Mouse (Mus musculus) liver, embryonic 13.5 days (tissue): ENCODE results near the gene Kcnk7. TPM values are rescaled to one million over a fixed set of nuclear protein-coding genes. Genes with fewer than 3 reads are reported as not detected.

Source experiments
- ATAC-seq: fragments of 200-750 bp; cut with Nextera tagmentation; 2 replicates; pipeline ENCODE4 v1.8.0; 2017; ENCODE audit warnings: low read depth, mild to moderate bottlenecking, moderate number of reproducible peaks, moderate library complexity
- DNase-seq: peaks from one replicate; pipeline ENCODE4 v3.0.0; 2022
- H3K27ac ChIP-seq: fragments of 300-500 bp; sonication (generic); 2 replicates; pipeline ENCODE4 v1.5.1; 2015; ENCODE audit warnings: moderate library complexity, mild to moderate bottlenecking, inconsistent platforms
- H3K27me3 ChIP-seq: fragments of 300-500 bp; sonication (generic); 2 replicates; pipeline ENCODE4 v1.6.1; 2015; ENCODE audit warnings: mild to moderate bottlenecking, inconsistent platforms
- H3K36me3 ChIP-seq: fragments of 300-500 bp; sonication (generic); 2 replicates; pipeline ENCODE4 v1.6.1; 2015; ENCODE audit warnings: mild to moderate bottlenecking, inconsistent platforms
- H3K4me1 ChIP-seq: fragments of 300-500 bp; sonication (generic); replicated peaks from 2 replicates; pipeline ENCODE4 v1.6.1; 2015; ENCODE audit warnings: inconsistent platforms
- H3K4me2 ChIP-seq: fragments of 300-500 bp; sonication (generic); 2 replicates; pipeline ENCODE4 v1.6.1; 2015; ENCODE audit warnings: inconsistent platforms, mild to moderate bottlenecking, moderate library complexity
- H3K4me3 ChIP-seq: fragments of 300-500 bp; sonication (generic); replicated peaks from 2 replicates; pipeline ENCODE4 v1.5.1; 2015; ENCODE audit warnings: mild to moderate bottlenecking, inconsistent platforms
- H3K9ac ChIP-seq: fragments of 300-500 bp; sonication (generic); 2 replicates; pipeline ENCODE4 v1.6.1; 2015; ENCODE audit warnings: mild to moderate bottlenecking, inconsistent platforms
- H3K9me3 ChIP-seq: fragments of 300-500 bp; sonication (generic); replicated peaks from 2 replicates; pipeline ENCODE4 v1.6.1; 2016; ENCODE audit warnings: inconsistent platforms
- WGBS: fragments of 180-500 bp; shearing (Covaris S2); methylation state at CpG from one replicate; pipeline ENCODE4 v1.1.7; 2015; ENCODE audit not compliant: insufficient replicate concordance; 5-methylcytosine and 5-hydroxymethylcytosine counted together
- microRNA-seq: library from miRNA; unstranded; fragments of <30 nt; microRNA quantifications from one replicate; pipeline ENCODE4, GENCODE M21; 2016
- polyA plus RNA-seq: library from polyadenylated mRNA; unstranded; fragments of >200 nt; fragmentation: Nextera tagmentation; extraction: Ambion mirVana; gene quantifications from 2 replicates; pipeline ENCODE4 v1.2.1, GENCODE M21; 2015

Gene Kcnk7
- polyA plus RNA-seq, 1 experiment from 2014 or later, result 0.46 TPM

DNA sequence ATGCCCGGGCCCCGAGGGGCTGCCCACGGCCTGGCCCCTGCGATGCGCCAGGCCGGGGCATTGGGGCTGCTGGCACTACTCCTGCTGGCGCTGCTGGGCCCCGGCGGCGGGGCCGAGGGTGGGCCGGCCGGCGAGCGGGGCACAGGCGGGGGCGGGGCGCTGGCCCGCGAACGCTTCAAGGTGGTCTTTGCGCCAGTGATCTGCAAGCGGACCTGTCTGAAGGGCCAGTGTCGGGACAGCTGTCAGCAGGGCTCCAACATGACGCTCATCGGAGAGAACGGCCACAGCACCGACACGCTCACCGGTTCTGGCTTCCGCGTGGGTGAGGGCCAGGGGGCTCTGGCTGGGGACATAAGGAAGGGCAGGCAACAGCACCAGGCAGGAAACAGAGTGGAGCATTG, 38.1 kb downstream of the Kcnk7 start:
- no peaks in the 10 kb centered on the region for H3K36me3 ChIP-seq
- H3K9me3 ChIP-seq, result no peaks in the 10 kb centered on the region
- DNase-seq, result no peak
- H3K9ac ChIP-seq, result peak overlapping the region; percentile 56
- H3K27me3 ChIP-seq, result peaks cover 94% of the 10 kb centered on the region
- no peak overlapping the region for H3K27ac ChIP-seq
- no peak for ATAC-seq
- WGBS, result 12% methylated on average over 32 of the region's 32 CpGs
- H3K4me1 ChIP-seq, result peaks cover 39% of the 10 kb centered on the region
- H3K4me3 ChIP-seq, result peak overlapping the region; percentile 52
- peak overlapping the region; percentile 73 for H3K4me2 ChIP-seq

- DNase-seq, result no peak
- no peak for ATAC-seq
- no peaks in the 10 kb centered on the region for H3K36me3 ChIP-seq
- H3K4me1 ChIP-seq, result peaks cover 43% of the 10 kb centered on the region
- peaks cover 100% of the 10 kb centered on the region for H3K27me3 ChIP-seq
- no peak overlapping the region for H3K9ac ChIP-seq
- no peaks in the 10 kb centered on the region for H3K9me3 ChIP-seq
- no peak overlapping the region for H3K4me2 ChIP-seq
- no peak overlapping the region for H3K27ac ChIP-seq
- WGBS, result 36% methylated on average over 5 of the region's 5 CpGs
- H3K4me3 ChIP-seq, result no peak overlapping the region
Measured at GRCm38 (mm10) chr19:5743576-5743975, 39.4 kb downstream of the Kcnk7 start.

DNA sequence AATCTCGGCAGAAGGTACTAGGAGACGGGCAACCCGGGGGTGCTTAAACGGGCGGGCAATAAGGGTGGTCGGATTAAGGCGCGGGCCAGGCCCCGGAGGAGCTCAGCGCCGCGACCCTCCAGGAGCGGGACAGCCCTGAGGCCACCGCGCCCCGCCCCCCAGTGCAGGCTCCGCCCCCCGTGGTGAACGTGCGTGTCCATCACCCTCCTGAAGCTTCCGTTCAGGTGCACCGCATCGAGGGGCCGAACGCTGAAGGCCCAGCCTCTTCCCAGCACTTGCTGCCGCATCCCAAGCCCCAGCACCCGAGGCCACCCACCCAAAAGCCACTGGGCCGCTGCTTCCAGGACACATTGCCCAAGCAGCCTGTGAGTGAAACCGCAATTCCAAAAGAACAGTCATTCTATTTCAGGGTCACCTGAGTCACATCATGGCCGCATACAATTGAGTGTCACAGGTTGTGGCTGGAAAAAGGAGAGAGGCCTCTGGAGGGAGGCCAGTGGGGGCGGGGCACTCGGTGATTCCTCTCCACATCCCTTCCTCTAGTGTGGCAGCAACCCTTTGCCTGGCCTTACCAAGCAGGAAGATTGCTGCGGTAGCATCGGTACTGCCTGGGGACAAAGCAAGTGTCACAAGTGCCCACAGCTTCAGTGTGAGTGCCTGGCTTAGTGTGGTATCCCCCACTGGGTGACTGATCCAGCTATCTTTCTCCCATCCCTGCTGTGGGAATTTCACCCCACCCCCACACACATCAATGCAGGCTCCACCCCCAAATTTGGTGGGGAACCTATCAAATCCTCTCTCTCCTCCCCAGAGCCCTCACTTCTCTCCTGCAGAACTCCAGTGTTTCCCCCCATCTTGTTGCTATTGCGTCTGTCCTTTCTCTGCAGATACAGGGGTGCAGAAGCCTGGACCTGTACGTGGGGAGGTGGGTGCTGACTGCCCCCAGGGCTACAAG, 41.9 kb downstream of the Kcnk7 start:
- peak overlapping the region; percentile 48 for H3K4me2 ChIP-seq
- H3K4me3 ChIP-seq, result peak overlapping the region; percentile 18; the same call in 1 of the 2 replicates
- no peak overlapping the region for H3K27ac ChIP-seq
- H3K9me3 ChIP-seq, result no peaks in the 10 kb centered on the region
- H3K36me3 ChIP-seq, result no peaks in the 10 kb centered on the region
- 12% methylated on average over 36 of the region's 36 CpGs for WGBS
- peaks cover 100% of the 10 kb centered on the region for H3K27me3 ChIP-seq
- ATAC-seq, result no peak
- H3K4me1 ChIP-seq, result peaks cover 43% of the 10 kb centered on the region
- DNase-seq, result no peak
- H3K9ac ChIP-seq, result no peak overlapping the region

DNA sequence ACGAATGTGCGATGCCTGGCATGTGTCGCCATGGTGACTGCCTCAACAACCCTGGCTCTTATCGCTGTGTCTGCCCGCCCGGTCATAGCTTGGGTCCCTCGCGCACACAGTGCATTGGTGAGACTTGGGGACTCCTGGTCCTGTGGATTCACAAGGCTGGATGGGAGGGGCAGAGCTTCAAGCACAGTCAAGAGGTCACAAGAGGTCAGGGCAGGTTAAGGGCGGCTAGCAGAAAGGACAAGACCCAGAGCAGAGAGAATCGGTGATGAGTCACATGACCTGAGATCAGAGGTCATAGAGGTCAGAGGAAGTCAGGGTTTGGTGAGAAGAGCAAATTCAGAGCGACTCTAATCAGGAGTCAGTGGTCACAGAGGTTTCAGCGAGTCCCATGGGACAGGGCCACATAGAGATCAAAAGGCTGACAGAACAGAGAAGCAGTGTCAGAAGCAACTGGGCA, 42.8 kb downstream of the Kcnk7 start:
- Histone ChIP-seq H3K36me3 (no peaks in the 10 kb centered on the region), H3K4me3 (no peak overlapping the region), H3K4me1 (peaks cover 44% of the 10 kb centered on the region), H3K9ac (no peak overlapping the region), H3K4me2 (0 out of 2 replicates have a peak overlapping the region, but pooled peaks have one; percentile 0), H3K27me3 (peaks cover 100% of the 10 kb centered on the region), H3K9me3 (no peaks in the 10 kb centered on the region), H3K27ac (no peak overlapping the region)
- ATAC-seq (peak; percentile 63), DNase-seq (no peak)
- WGBS, result 22% methylated on average over 12 of the region's 12 CpGs

- Histone ChIP-seq H3K27ac (no peak overlapping the region), H3K4me1 (peaks cover 35% of the 10 kb centered on the region), H3K27me3 (peaks cover 100% of the 10 kb centered on the region), H3K36me3 (no peaks in the 10 kb centered on the region), H3K9ac (no peak overlapping the region), H3K4me2 (no peak overlapping the region), H3K9me3 (no peaks in the 10 kb centered on the region), H3K4me3 (no peak overlapping the region)
- no peak for ATAC-seq
- 49% methylated on average over 6 of the region's 6 CpGs for WGBS
- no peak for DNase-seq
Measured at GRCm38 (mm10) chr19:5749476-5749875, 45.3 kb downstream of the Kcnk7 start.

- H3K4me3 ChIP-seq, result no peak overlapping the region
- WGBS, result 12% methylated on average over 22 of the region's 22 CpGs
- no peak overlapping the region for H3K9ac ChIP-seq
- no peak overlapping the region for H3K27ac ChIP-seq
- ATAC-seq, result no peak
- no peaks in the 10 kb centered on the region for H3K36me3 ChIP-seq
- peaks cover 100% of the 10 kb centered on the region for H3K27me3 ChIP-seq
- no peaks in the 10 kb centered on the region for H3K9me3 ChIP-seq
- H3K4me1 ChIP-seq, result peaks cover 26% of the 10 kb centered on the region
- no peak for DNase-seq
- no peak overlapping the region for H3K4me2 ChIP-seq
Measured at GRCm38 (mm10) chr19:5750951-5751350, 46.8 kb downstream of the Kcnk7 start.

DNA sequence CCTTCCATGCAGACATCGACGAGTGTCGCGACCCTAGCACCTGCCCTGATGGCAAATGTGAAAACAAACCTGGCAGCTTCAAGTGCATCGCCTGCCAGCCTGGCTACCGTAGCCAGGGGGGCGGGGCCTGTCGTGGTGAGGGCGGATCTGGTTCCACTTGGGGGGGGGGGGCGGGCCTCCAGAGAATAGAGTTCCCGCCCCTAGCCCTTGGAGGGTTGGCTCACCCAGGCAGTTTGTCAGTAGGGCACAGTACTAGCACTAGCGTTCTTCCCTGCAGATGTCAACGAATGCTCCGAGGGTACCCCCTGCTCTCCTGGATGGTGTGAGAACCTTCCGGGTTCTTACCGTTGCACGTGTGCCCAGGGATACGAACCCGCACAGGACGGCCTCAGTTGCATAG, 47.6 kb downstream of the Kcnk7 start:
- 8% methylated on average over 20 of the region's 20 CpGs for WGBS
- no peaks in the 10 kb centered on the region for H3K9me3 ChIP-seq
- no peak overlapping the region for H3K9ac ChIP-seq
- no peak for DNase-seq
- H3K36me3 ChIP-seq, result no peaks in the 10 kb centered on the region
- H3K27me3 ChIP-seq, result peaks cover 100% of the 10 kb centered on the region
- peak overlapping the region; percentile 3; the same call in 1 of the 2 replicates for H3K4me2 ChIP-seq
- peaks cover 24% of the 10 kb centered on the region for H3K4me1 ChIP-seq
- ATAC-seq, result no peak
- no peak overlapping the region for H3K27ac ChIP-seq
- H3K4me3 ChIP-seq, result no peak overlapping the region

DNA sequence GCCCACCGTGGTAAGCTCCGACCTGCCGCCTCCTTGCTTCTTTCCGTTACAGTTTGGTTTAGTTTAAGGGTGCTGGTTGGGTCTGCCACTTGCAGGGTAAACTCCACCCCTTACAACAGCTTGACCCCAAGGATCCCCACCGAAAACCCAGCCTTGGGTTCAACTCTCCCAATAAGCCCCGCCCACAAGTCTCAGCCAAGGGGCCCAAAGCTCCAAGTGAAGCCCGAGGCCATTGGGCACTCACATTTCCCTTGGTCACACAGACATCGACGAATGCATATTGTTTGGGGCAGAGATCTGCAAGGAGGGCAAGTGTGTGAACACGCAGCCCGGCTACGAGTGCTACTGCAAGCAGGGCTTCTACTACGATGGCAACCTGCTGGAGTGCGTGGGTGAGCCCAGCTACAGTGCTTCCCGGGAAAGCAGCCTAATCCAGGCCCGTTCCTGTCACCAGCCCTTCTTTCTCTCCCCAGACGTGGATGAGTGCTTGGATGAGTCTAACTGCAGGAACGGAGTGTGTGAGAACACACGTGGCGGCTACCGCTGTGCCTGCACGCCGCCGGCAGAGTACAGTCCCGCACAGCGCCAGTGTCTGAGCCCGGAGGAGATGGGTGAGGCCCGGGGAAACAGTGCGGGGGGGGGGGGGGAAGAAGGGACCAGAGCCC, 52.3 kb downstream of the Kcnk7 start:
- H3K27ac ChIP-seq, result no peak overlapping the region
- H3K4me1 ChIP-seq, result peaks cover 19% of the 10 kb centered on the region
- peak overlapping the region; percentile 39; the same call in 1 of the 2 replicates for H3K9ac ChIP-seq

More for the DNA sequence above, 52.3 kb downstream of the Kcnk7 start:
- Histone ChIP-seq H3K4me3 (peak overlapping the region; percentile 25; the same call in 1 of the 2 replicates), H3K36me3 (peaks cover 41% of the 10 kb centered on the region), H3K4me2 (peak overlapping the region; percentile 51), H3K9me3 (no peaks in the 10 kb centered on the region), H3K27me3 (peaks cover 74% of the 10 kb centered on the region)
- no peak for DNase-seq
- no peak for ATAC-seq
- WGBS, result 21% methylated on average over 29 of the region's 29 CpGs

Small RNA genes lying within 50 kb of the gene (microRNA-seq; reads per million reads assigned to microRNA genes)
- not detected for gene Mir6987

Other genes with a start within 250 kb of the Kcnk7 start
- gene Ccdc85b, start 246.5 kb upstream of the Kcnk7 start, polyA plus RNA-seq, result 2.0 and 2.1 TPM in 2 replicates
- gene Fibp, start 243.8 kb upstream of the Kcnk7 start, polyA plus RNA-seq, result 34.0 and 34.7 TPM in 2 replicates
- gene Ctsw, start 235.9 kb upstream of the Kcnk7 start, polyA plus RNA-seq, result 0.35 and 0.53 TPM in 2 replicates
- 20.4 and 21.4 TPM in 2 replicates for gene Efemp2, start 230.4 kb upstream of the Kcnk7 start, polyA plus RNA-seq
- 16.3 and 16.8 TPM in 2 replicates for gene Mus81, start 216.0 kb upstream of the Kcnk7 start, polyA plus RNA-seq
- 1,341 and 1,482 TPM in 2 replicates for gene Cfl1, start 213.9 kb upstream of the Kcnk7 start, polyA plus RNA-seq
- 0.09 TPM in 1 of 2 replicates, not detected in the other for gene 1700020D05Rik, start 200.6 kb upstream of the Kcnk7 start, polyA plus RNA-seq
- 6.4 and 7.0 TPM in 2 replicates for gene Snx32, start 193.8 kb upstream of the Kcnk7 start, polyA plus RNA-seq
- gene Ovol1, start 143.7 kb upstream of the Kcnk7 start, polyA plus RNA-seq, result 0.06 and 0.09 TPM in 2 replicates
- gene Ap5b1, start 136.3 kb upstream of the Kcnk7 start, polyA plus RNA-seq, result 2.3 and 2.9 TPM in 2 replicates
- 164 and 176 TPM in 2 replicates for gene Rnaseh2c, start 102.5 kb upstream of the Kcnk7 start, polyA plus RNA-seq
- 21.7 and 23.8 TPM in 2 replicates for gene Kat5, start 94.1 kb upstream of the Kcnk7 start, polyA plus RNA-seq
- 24.5 and 28.8 TPM in 2 replicates for gene Rela, start 66.9 kb upstream of the Kcnk7 start, polyA plus RNA-seq
- gene Sipa1, start 40.7 kb upstream of the Kcnk7 start, polyA plus RNA-seq, result 23.3 and 24.6 TPM in 2 replicates
- gene Map3k11, start 15.6 kb upstream of the Kcnk7 start, polyA plus RNA-seq, result 13.8 and 15.9 TPM in 2 replicates
- gene Pcnx3, start 15.5 kb upstream of the Kcnk7 start, polyA plus RNA-seq, result 9.1 and 10.1 TPM in 2 replicates
- gene Ehbp1l1, start 21.9 kb downstream of the Kcnk7 start, polyA plus RNA-seq, result 105 and 111 TPM in 2 replicates
- gene Fam89b, start 25.3 kb downstream of the Kcnk7 start, polyA plus RNA-seq, result 44.5 and 47.0 TPM in 2 replicates
- 1.1 and 2.7 TPM in 2 replicates for gene Ltbp3, start 36.5 kb downstream of the Kcnk7 start, polyA plus RNA-seq
- 25.2 and 27.5 TPM in 2 replicates for gene Scyl1, start 67.1 kb downstream of the Kcnk7 start, polyA plus RNA-seq
- gene Frmd8, start 170.9 kb downstream of the Kcnk7 start, polyA plus RNA-seq, result 13.9 and 15.8 TPM in 2 replicates
- 5.7 and 6.8 TPM in 2 replicates for gene Slc25a45, start 173.4 kb downstream of the Kcnk7 start, polyA plus RNA-seq
- 2.5 TPM in 2 replicates for gene Tigd3, start 189.8 kb downstream of the Kcnk7 start, polyA plus RNA-seq
- gene Dpf2, start 208.6 kb downstream of the Kcnk7 start, polyA plus RNA-seq, result 56.7 and 60.0 TPM in 2 replicates
- 2.7 and 3.0 TPM in 2 replicates for gene Cdc42ep2, start 220.4 kb downstream of the Kcnk7 start, polyA plus RNA-seq